ENCODE assay signal across 26 mouse cellular contexts in the genomic region with DNA sequence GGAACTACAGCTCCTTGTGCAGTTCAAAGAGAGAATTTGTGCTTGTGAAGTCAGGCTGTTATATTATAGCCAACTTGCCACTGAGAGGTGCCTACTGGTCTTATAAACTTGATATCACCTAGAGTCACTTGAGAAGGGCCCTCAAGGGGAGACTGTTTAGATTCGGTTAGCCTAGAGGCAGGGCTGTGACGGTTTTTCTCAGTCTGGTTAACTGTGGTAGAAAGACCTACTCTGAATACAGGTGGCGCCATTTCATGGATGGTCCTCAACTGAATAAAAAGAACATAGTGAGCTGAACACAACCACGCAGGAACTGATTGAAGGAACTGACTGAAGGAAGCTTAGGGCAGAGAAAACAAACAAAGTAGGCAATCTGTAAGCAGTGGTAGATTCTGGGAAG. TPM values are rescaled to one million over a fixed set of nuclear protein-coding genes. Genes with fewer than 3 reads are reported as not detected.
DNase-seq lines count a peak whose midpoint lies in the region; ATAC-seq and TF ChIP-seq lines count a peak whose summit lies in the region.
"Had no signal": no experiment of that assay in that cellular context is flagged by ENCODE, and none has a peak within 500 bp of the region (broad histone marks: within the 10 kb centered on the region; RNA-seq: fewer than 3 reads in every experiment).

No protein-coding gene starts in this region.

- 0 out of 2 replicates have a peak, but pooled peaks have one; percentile 19 for TF ChIP-seq CTCF in liver, postnatal 0 days (IDR thresholded peaks at IDR 0.05; ENCODE audit: low read depth)
- TF ChIP-seq CTCF in E14TG2a.4 (conservative IDR thresholded peaks at IDR 0.05; ENCODE audit: low read length) = 0 out of 2 replicates have a peak, but pooled peaks have one; percentile 7

- in situ Hi-C loops in ES-E14 (cut with MboI; ENCODE audit: low sequenced_read_pairs in 2 of 2, unreplicated experiment in 2 of 2) = no loop called here

- no peak overlapping the region for H3K4me3 ChIP-seq in liver, postnatal 0 days (ENCODE audit: low read depth, low read length)
- H3K4me3 ChIP-seq in liver, embryonic 11.5 days (ENCODE audit: low read depth, low read length) = no peak overlapping the region
- H3K4me3 ChIP-seq in E14TG2a.4 (replicated peaks; ENCODE audit: low read length) = peak overlapping the region; percentile 0; the same call in 1 of the 2 replicates
- no peak overlapping the region for H3K4me3 ChIP-seq in ES-E14 (ENCODE audit: insufficient read depth in 1 of 2, low read depth in 1 of 2, low read length in 2 of 2, poor library complexity in 1 of 2, severe bottlenecking in 1 of 2)
- H3K4me3 ChIP-seq: embryonic facial prominence, embryonic 13.5 days; erythroblast, embryonic 14.5 days; forebrain, embryonic 12.5 days; heart, adult 2 months; heart, embryonic 13.5 days; hindbrain, embryonic 12.5 days; limb, embryonic 12.5 days; liver, embryonic 13.5 days; lung, embryonic 15.5 days had no signal

- peaks cover 16% of the 10 kb centered on the region for H3K4me1 ChIP-seq in liver, postnatal 0 days (ENCODE audit: insufficient read depth)
- H3K4me1 ChIP-seq in liver, embryonic 11.5 days (replicated peaks; ENCODE audit: control insufficient read depth, insufficient read depth, low read length) = 0 out of 2 replicates have a peak, but pooled peaks cover 2% of the 10 kb centered on the region
- H3K4me1 ChIP-seq in E14TG2a.4 (replicated peaks; ENCODE audit: low read depth, low read length) (peaks cover 39% of the 10 kb centered on the region), ES-E14 (ENCODE audit: control insufficient read depth in 2 of 2, insufficient read depth in 2 of 2, low read length in 2 of 2, poor library complexity in 1 of 2) (peaks cover 0 to 7% of the 10 kb centered on the region in 2 experiments; a peak in 2 of 4 replicates)

- no peak overlapping the region for H3K4me2 ChIP-seq in liver, postnatal 0 days (ENCODE audit: low read depth, low read length)
- H3K4me2 ChIP-seq in liver, embryonic 11.5 days = no peak overlapping the region
- H3K4me2 ChIP-seq: embryonic facial prominence, embryonic 13.5 days; forebrain, embryonic 12.5 days; heart, embryonic 13.5 days; hindbrain, embryonic 12.5 days; limb, embryonic 12.5 days; liver, embryonic 13.5 days; lung, embryonic 15.5 days had no signal

- H3K9me3 ChIP-seq in liver, postnatal 0 days (ENCODE audit: low read length) = no peaks in the 10 kb centered on the region
- H3K9me3 ChIP-seq in liver, embryonic 11.5 days (ENCODE audit: control insufficient read depth, low read length) = no peaks in the 10 kb centered on the region
- peaks cover 27% of the 10 kb centered on the region for H3K9me3 ChIP-seq in E14TG2a.4 (ENCODE audit: low read length)
- no peaks in the 10 kb centered on the region for H3K9me3 ChIP-seq in ES-E14 (ENCODE audit: control insufficient read depth, insufficient read depth, low read depth, low read length)
- H3K9me3 ChIP-seq: embryonic facial prominence, embryonic 13.5 days; forebrain, embryonic 12.5 days; hindbrain, embryonic 12.5 days; lung, embryonic 15.5 days had no signal

- TF ChIP-seq EP300 in liver, postnatal 0 days (IDR thresholded peaks at IDR 0.05; ENCODE audit: low read depth) = no peak

- H3K27me3 ChIP-seq in liver, postnatal 0 days (ENCODE audit: insufficient read depth, low read length) = no peaks in the 10 kb centered on the region
- no peaks in the 10 kb centered on the region for H3K27me3 ChIP-seq in liver, embryonic 11.5 days (replicated peaks; ENCODE audit: control insufficient read depth, insufficient read depth, low read length)
- H3K27me3 ChIP-seq in E14TG2a.4 (ENCODE audit: insufficient read depth, low read length) = no peaks in the 10 kb centered on the region
- H3K27me3 ChIP-seq: embryonic facial prominence, embryonic 13.5 days; forebrain, embryonic 12.5 days; heart, embryonic 13.5 days; hindbrain, embryonic 12.5 days; limb, embryonic 12.5 days; liver, embryonic 13.5 days; lung, embryonic 15.5 days had no signal

- 0 out of 2 replicates have a peak, but pooled peaks cover under 1% of the 10 kb centered on the region for H3K36me3 ChIP-seq in liver, postnatal 0 days (replicated peaks; ENCODE audit: insufficient read depth, low read length)
- no peaks in the 10 kb centered on the region for H3K36me3 ChIP-seq in liver, embryonic 11.5 days (ENCODE audit: control insufficient read depth, insufficient read depth, low read length)
- peaks cover 9% of the 10 kb centered on the region for H3K36me3 ChIP-seq in E14TG2a.4 (ENCODE audit: insufficient read depth, low read length)
- peaks cover 3% of the 10 kb centered on the region; the same call in 1 of the 2 replicates for H3K36me3 ChIP-seq in ES-E14 (ENCODE audit: control insufficient read depth, insufficient read depth, low read length, poor library complexity, severe bottlenecking)
- H3K36me3 ChIP-seq: embryonic facial prominence, embryonic 13.5 days; forebrain, embryonic 12.5 days; hindbrain, embryonic 12.5 days; lung, embryonic 15.5 days had no signal

- no peak overlapping the region for H3K9ac ChIP-seq in liver, postnatal 0 days (replicated peaks)
- no peak overlapping the region for H3K9ac ChIP-seq in liver, embryonic 11.5 days (ENCODE audit: low read depth, low read length)
- H3K9ac ChIP-seq in ES-E14 (ENCODE audit: insufficient read depth, low read depth, low read length, poor library complexity, severe bottlenecking) = peak overlapping the region; percentile 29; the same call in 1 of the 2 replicates
- H3K9ac ChIP-seq: embryonic facial prominence, embryonic 13.5 days; forebrain, embryonic 12.5 days; heart, embryonic 13.5 days; hindbrain, embryonic 12.5 days; limb, embryonic 12.5 days; liver, embryonic 13.5 days; lung, embryonic 15.5 days had no signal

- 68% methylated on average over 4 of the region's 4 CpGs for WGBS in liver, postnatal 0 days (ENCODE audit: insufficient replicate concordance)
- 72% methylated on average over 4 of the region's 4 CpGs for WGBS in liver, embryonic 11.5 days

- no peak overlapping the region for H3K27ac ChIP-seq in liver, postnatal 0 days (ENCODE audit: low read depth)
- H3K27ac ChIP-seq in liver, embryonic 11.5 days (ENCODE audit: low read depth, low read length) = no peak overlapping the region
- H3K27ac ChIP-seq in ES-E14 (ENCODE audit: insufficient read depth, low read depth, low read length, poor library complexity, severe bottlenecking) = no peak overlapping the region
- H3K27ac ChIP-seq: embryonic facial prominence, embryonic 13.5 days; forebrain, embryonic 12.5 days; heart, adult 2 months; heart, embryonic 13.5 days; hindbrain, embryonic 12.5 days; limb, embryonic 12.5 days; liver, embryonic 13.5 days; lung, embryonic 15.5 days had no signal

- ATAC-seq in liver, postnatal 0 days = no peak
- ATAC-seq in liver, embryonic 11.5 days (replicated peaks; ENCODE audit: low FRiP score) = no peak
- ATAC-seq: midbrain, embryonic 16.5 days had no signal

- no peak for DNase-seq in liver, postnatal 0 days
- DNase-seq in liver, embryonic 11.5 days (ENCODE audit: low spot score) = no peak
- DNase-seq in ES-E14 (ENCODE audit: low read depth, low spot score) = no peak
- DNase-seq in thymus, postnatal 25 days = peak; percentile 32
- DNase-seq in layer of hippocampus, adult 9-10 months (ENCODE audit: low spot score) = no peak
- DNase-seq in layer of hippocampus, adult 9-11 months = no peak
- DNase-seq: adrenal gland, postnatal 14 days; cerebellum, adult 2 months; cerebellum, postnatal 36 days; embryo, embryonic 11 days; gastrocnemius, postnatal 25 days; heart, adult 2 months; heart, postnatal 14 days; kidney, adult 2 months; kidney, postnatal 10 days; liver, embryonic 13.5 days; lung, postnatal 36 days had no signal

TF ChIP-seq in ES-E14, 5 proteins besides CTCF, POLR2A, EP300 and RAD21:
- no peak for TF ChIP-seq ZNF384 (IDR thresholded peaks at IDR 0.05; ENCODE audit: low read depth, low read length)
- no peak for TF ChIP-seq CHD2 (IDR thresholded peaks at IDR 0.05; ENCODE audit: low read depth, low read length)
- TF ChIP-seq MAFK (IDR thresholded peaks at IDR 0.05; ENCODE audit: insufficient read depth, low read depth, low read length) = no peak
- TF ChIP-seq HCFC1 (IDR thresholded peaks at IDR 0.05; ENCODE audit: borderline replicate concordance, insufficient read depth, low read length) = no peak
- TF ChIP-seq ZC3H11A (IDR thresholded peaks at IDR 0.05; ENCODE audit: borderline replicate concordance, low read depth, low read length) = no peak
TF ChIP-seq in ES-E14: peak in this region for 0.

RNA-seq across cellular contexts. Expression of a gene that starts 3.0 kb away (rescaled TPM):
- polyA plus RNA-seq in liver, postnatal 0 days (2015; fragmentation: Nextera tagmentation; extraction: Ambion mirVana) = 8.6 and 9.3 TPM in 2 replicates
- polyA plus RNA-seq in liver, embryonic 11.5 days (2014; fragmentation: Nextera tagmentation; extraction: Ambion mirVana) = 30.1 and 32.6 TPM in 2 replicates
- total RNA-seq in ES-E14 (2012; rRNA removed) = 23.5 and 25.4 TPM in 2 replicates

RNA-seq across cellular contexts. Expression of a gene that starts 17.2 kb away (rescaled TPM):
- 71.4 and 74.3 TPM in 2 replicates for polyA plus RNA-seq in liver, postnatal 0 days (2015; fragmentation: Nextera tagmentation; extraction: Ambion mirVana)
- 58.7 and 59.0 TPM in 2 replicates for polyA plus RNA-seq in liver, embryonic 11.5 days (2014; fragmentation: Nextera tagmentation; extraction: Ambion mirVana)
- total RNA-seq in ES-E14 (2012; rRNA removed) = 25.8 and 26.7 TPM in 2 replicates
